Mouse (Mus musculus) urinary bladder, postnatal 25 days (tissue): ENCODE data around the gene Ift140.
"Not testable (repeated sequence)": the region's sequence is repeated elsewhere in the genome, so short reads cannot be mapped to it uniquely, and the experiment has no call there.

Experiments used
- DNase-seq: peaks from one replicate; pipeline ENCODE4 v3.0.0; 2022; ENCODE audit warnings: low spot score

Ift140 gene

GRCm38 (mm10) chr17:25117263-25117662 lies 101.4 kb downstream of the Ift140 start:
- peak; percentile 18 for DNase-seq

- DNase-seq = no peak
Observed at GRCm38 (mm10) chr17:25120406-25120805, 104.5 kb downstream of the Ift140 start, which contains the start of gene Ptx4. Gene Ptx4, plus strand, starts transcription at chr17:25120760.

- DNase-seq = no peak
Observed at GRCm38 (mm10) chr17:25123979-25124378, 108.1 kb downstream of the Ift140 start.

GRCm38 (mm10) chr17:25125442-25126060 lies 109.7 kb downstream of the Ift140 start:
- not testable (repeated sequence) for DNase-seq

GRCm38 (mm10) chr17:25127079-25127478 lies 111.2 kb downstream of the Ift140 start:
- no peak for DNase-seq

GRCm38 (mm10) chr17:25127681-25128080 lies 111.8 kb downstream of the Ift140 start:
- no peak for DNase-seq

- DNase-seq = no peak
Observed at GRCm38 (mm10) chr17:25130060-25130459, 114.2 kb downstream of the Ift140 start.

GRCm38 (mm10) chr17:25133275-25133698 lies 117.4 kb downstream of the Ift140 start, which contains the start of gene Clcn7:
Gene Clcn7, plus strand, starts transcription at chr17:25133391.
- peak; percentile 88 for DNase-seq

GRCm38 (mm10) chr17:25135622-25136021 lies 119.7 kb downstream of the Ift140 start:
- DNase-seq = no peak

GRCm38 (mm10) chr17:25138803-25139202 lies 122.9 kb downstream of the Ift140 start:
- no peak for DNase-seq

- no peak for DNase-seq
Observed at GRCm38 (mm10) chr17:25139960-25140359, 124.1 kb downstream of the Ift140 start.
